11 mouse cellular contexts compared by ENCODE assay signal in genomic region chr10:53996216-53996615, GRCm38 (mm10).
"Had no signal": no experiment of that assay in that cellular context is flagged by ENCODE, and none has a peak within 500 bp of the region (broad histone marks: within the 10 kb centered on the region; RNA-seq: fewer than 3 reads in every experiment).

No protein-coding gene starts in this region.

- H3K36me3 ChIP-seq: limb, embryonic 15.5 days; midbrain, embryonic 10.5 days had no signal

- H3K4me2 ChIP-seq: limb, embryonic 15.5 days had no signal

- H3K4me3 ChIP-seq: left cerebral cortex, adult 2 months; limb, embryonic 15.5 days; midbrain, embryonic 10.5 days; myocyte had no signal

- DNase-seq: kidney, adult 18-20 months; kidney, postnatal 10 days; lung, adult 18-20 months; midbrain, embryonic 14.5 days; thymus, adult 2 months; thymus, postnatal 25 days had no signal

- H3K27me3 ChIP-seq: limb, embryonic 15.5 days had no signal

- H3K27ac ChIP-seq: left cerebral cortex, adult 2 months; limb, embryonic 15.5 days; liver, embryonic 14.5 days; midbrain, embryonic 10.5 days had no signal

- H3K9me3 ChIP-seq: limb, embryonic 15.5 days; midbrain, embryonic 10.5 days had no signal

- H3K9ac ChIP-seq: limb, embryonic 15.5 days; liver, embryonic 14.5 days had no signal

- H3K4me1 ChIP-seq: limb, embryonic 15.5 days; midbrain, embryonic 10.5 days had no signal
